Mouse (Mus musculus): ENCODE measurements around the gene Dcun1d1. TPM values are rescaled to one million over a fixed set of nuclear protein-coding genes. Genes with fewer than 3 reads are reported as not detected.

Dcun1d1 gene
- polyA plus RNA-seq, 1 experiment from 2014 or later = 69.9 TPM

DNA sequence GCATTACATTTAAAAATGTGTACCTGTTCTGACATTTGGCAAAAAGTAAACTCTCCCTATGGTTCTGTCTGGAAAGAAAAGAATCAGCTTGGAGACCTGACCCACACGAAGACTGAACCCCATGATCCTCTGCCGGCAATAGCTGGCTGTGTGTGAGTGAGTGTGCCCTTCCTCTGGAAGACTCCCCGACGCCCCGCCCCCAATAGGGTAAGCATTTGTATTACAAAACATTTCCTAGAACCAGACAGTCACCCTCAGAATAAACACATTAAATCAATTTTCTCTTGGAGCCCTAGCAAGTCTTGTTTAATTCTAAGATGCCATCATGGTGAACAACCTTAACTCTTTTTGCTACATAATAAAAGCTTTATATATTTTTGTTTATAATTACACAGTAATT lies 44.1 kb downstream of the Dcun1d1 start:
- Histone ChIP-seq H3K9me3 (no peaks in the 10 kb centered on the region), H3K36me3 (peaks cover 50% of the 10 kb centered on the region), H3K27ac (replicated peaks) (no peak overlapping the region), H3K27me3 (replicated peaks) (no peaks in the 10 kb centered on the region), H3K9ac (no peak overlapping the region), H3K4me2 (no peak overlapping the region), H3K4me3 (no peak overlapping the region), H3K4me1 (no peaks in the 10 kb centered on the region)
- no peak for ATAC-seq (ENCODE audit: extremely low read depth, insufficient number of reproducible peaks, low FRiP score, low TSS enrichment)
- WGBS = 90% methylated on average over 5 of the region's 5 CpGs

DNA sequence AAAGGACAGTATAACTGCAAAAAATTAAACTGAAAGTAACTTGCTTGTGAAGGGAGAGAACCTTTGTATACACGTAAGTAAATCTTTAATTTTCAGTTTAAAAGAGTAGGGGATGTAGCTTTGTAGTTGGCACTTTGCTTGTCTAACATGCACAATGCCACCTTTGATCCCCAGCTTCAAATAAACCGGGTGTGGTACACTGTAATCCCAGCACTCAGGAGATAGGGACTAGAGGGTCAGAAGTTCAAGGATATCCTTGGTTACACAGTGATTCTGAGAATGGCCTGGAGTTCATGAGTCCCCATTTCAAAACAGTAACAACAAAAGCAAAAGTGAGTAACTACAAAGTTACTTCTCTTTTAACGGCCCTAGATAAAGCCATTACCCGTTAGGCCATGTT lies 46.1 kb downstream of the Dcun1d1 start:
- WGBS = 82% methylated on average over 4 of the region's 4 CpGs
- no peaks in the 10 kb centered on the region for H3K27me3 ChIP-seq (replicated peaks)
- no peaks in the 10 kb centered on the region for H3K4me1 ChIP-seq
- H3K36me3 ChIP-seq = peaks cover 41% of the 10 kb centered on the region
- no peak overlapping the region for H3K27ac ChIP-seq (replicated peaks)
- H3K4me2 ChIP-seq = no peak overlapping the region
- no peak overlapping the region for H3K9ac ChIP-seq
- no peaks in the 10 kb centered on the region for H3K9me3 ChIP-seq
- no peak for ATAC-seq (ENCODE audit: extremely low read depth, insufficient number of reproducible peaks, low FRiP score, low TSS enrichment)
- no peak overlapping the region for H3K4me3 ChIP-seq

GRCm38 (mm10) chr3:35889531-35889930 lies 47.7 kb downstream of the Dcun1d1 start:
- H3K4me3 ChIP-seq = no peak overlapping the region
- H3K9ac ChIP-seq = no peak overlapping the region
- H3K27me3 ChIP-seq (replicated peaks) = no peaks in the 10 kb centered on the region
- WGBS = 80% methylated on average over 2 of the region's 2 CpGs
- peaks cover 38% of the 10 kb centered on the region for H3K36me3 ChIP-seq
- no peak overlapping the region for H3K27ac ChIP-seq (replicated peaks)
- no peak for ATAC-seq (ENCODE audit: extremely low read depth, insufficient number of reproducible peaks, low FRiP score, low TSS enrichment)
- 0 out of 2 replicates have a peak, but pooled peaks cover 5% of the 10 kb centered on the region for H3K4me1 ChIP-seq
- no peak overlapping the region for H3K4me2 ChIP-seq
- no peaks in the 10 kb centered on the region for H3K9me3 ChIP-seq

GRCm38 (mm10) chr3:35883267-35883666 lies 54.0 kb downstream of the Dcun1d1 start:
- Histone ChIP-seq H3K27ac (replicated peaks) (no peak overlapping the region), H3K9me3 (peaks cover under 1% of the 10 kb centered on the region; the same call in 1 of the 2 replicates), H3K4me2 (no peak overlapping the region), H3K4me3 (no peak overlapping the region), H3K9ac (no peak overlapping the region), H3K36me3 (peaks cover 4% of the 10 kb centered on the region; the same call in 1 of the 2 replicates), H3K27me3 (replicated peaks) (no peaks in the 10 kb centered on the region), H3K4me1 (0 out of 2 replicates have a peak, but pooled peaks cover 5% of the 10 kb centered on the region)
- ATAC-seq (ENCODE audit: extremely low read depth, insufficient number of reproducible peaks, low FRiP score, low TSS enrichment) = no peak

DNA sequence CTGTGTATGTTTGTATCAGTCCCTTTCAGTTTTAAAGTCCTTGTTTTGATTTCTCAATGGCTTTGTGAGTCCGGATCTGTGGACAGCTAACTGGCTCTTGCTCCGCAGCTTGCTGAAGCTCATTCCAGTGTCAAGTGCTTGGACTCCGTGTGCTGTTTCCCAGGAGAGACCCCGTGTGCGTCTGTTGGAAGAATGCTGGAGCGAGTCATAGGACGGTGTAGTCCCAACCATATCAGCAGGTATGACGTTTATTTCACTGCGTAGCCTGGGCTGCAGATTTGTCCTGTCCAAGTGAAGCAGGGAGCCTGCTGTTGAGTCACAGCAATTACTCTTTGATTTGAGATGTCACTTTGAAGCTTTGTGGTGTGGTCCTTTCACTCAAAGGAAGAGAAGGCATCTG lies 87.9 kb downstream of the Dcun1d1 start:
- Histone ChIP-seq H3K4me1 (no peaks in the 10 kb centered on the region), H3K4me2 (peak overlapping the region; percentile 30), H3K9me3 (no peaks in the 10 kb centered on the region), H3K27me3 (replicated peaks) (no peaks in the 10 kb centered on the region), H3K27ac (replicated peaks) (no peak overlapping the region), H3K4me3 (no peak overlapping the region), H3K9ac (no peak overlapping the region), H3K36me3 (peaks cover 51% of the 10 kb centered on the region)
- no peak for ATAC-seq (ENCODE audit: extremely low read depth, insufficient number of reproducible peaks, low FRiP score, low TSS enrichment)
- 67% methylated on average over 9 of the region's 9 CpGs for WGBS

Other genes starting within 250 kb of the Dcun1d1 start
- gene Atp11b, start 183.3 kb downstream of the Dcun1d1 start, polyA plus RNA-seq (2015; fragmentation: Nextera tagmentation; extraction: Ambion mirVana) = 19.6 and 21.2 TPM in 2 replicates
- 47.5 and 53.0 TPM in 2 replicates for gene Mccc1, start 63.2 kb upstream of the Dcun1d1 start, polyA plus RNA-seq (2015; fragmentation: Nextera tagmentation; extraction: Ambion mirVana)
- gene Ccdc144b, start 116.1 kb upstream of the Dcun1d1 start, polyA plus RNA-seq (2015; fragmentation: Nextera tagmentation; extraction: Ambion mirVana) = 0.07 TPM in 1 of 2 replicates, not detected in the other
- 70.7 and 74.0 TPM in 2 replicates for gene Acad9, start 128.5 kb upstream of the Dcun1d1 start, polyA plus RNA-seq (2015; fragmentation: Nextera tagmentation; extraction: Ambion mirVana)
- 4.1 and 4.8 TPM in 2 replicates for gene D3Ertd254e, start 213.6 kb upstream of the Dcun1d1 start, polyA plus RNA-seq (2015; fragmentation: Nextera tagmentation; extraction: Ambion mirVana)